Mouse (Mus musculus): ENCODE data around the gene Tubgcp6. TPM values are rescaled to one million over a fixed set of nuclear protein-coding genes. Genes with fewer than 3 reads are reported as not detected.
A peak's percentile ranks its signal among the peaks of the same experiment; 100 is the strongest.

The Tubgcp6 gene
- polyA plus RNA-seq, 2 experiments, result 6.3 to 12.0 TPM

DNA sequence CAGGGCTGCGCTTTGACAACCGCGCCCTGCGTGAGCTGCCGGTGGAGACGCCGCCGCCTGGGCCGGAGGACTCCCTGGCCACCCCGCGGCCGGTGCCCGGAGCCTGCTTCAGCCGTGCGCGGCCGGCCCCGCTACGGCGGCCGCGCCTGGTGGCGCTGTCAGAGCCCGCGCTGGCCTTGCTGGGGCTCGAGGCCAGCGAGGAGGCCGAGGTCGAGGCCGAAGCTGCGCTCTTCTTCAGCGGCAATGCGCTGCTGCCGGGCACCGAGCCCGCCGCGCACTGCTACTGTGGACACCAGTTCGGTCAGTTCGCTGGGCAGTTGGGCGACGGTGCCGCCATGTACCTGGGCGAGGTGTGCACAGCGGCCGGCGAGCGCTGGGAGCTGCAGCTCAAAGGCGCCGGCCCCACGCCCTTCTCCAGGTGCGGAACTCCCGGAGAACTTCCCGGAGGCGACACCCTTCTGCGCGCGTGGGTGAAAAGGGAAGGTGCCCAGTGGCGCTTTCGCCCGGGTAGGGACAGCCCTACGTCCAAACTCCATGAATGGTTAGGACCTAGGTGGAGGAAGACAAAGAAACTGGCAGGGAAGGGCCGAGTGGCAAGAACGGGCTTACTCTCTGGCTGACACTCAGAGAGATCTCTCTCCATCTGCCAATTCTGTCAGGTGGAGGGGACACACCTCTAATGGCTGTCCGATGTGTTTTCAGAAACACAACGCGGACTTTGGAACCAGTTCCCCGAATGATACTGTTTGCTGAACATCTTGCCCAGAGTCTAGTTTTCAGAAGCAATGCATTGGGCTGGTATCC lies 33.5 kb downstream of the Tubgcp6 start:
- Histone ChIP-seq H3K27me3 (ENCODE audit: control insufficient read depth, insufficient read depth, low read length) (no peaks in the 10 kb centered on the region), H3K9ac (replicated peaks) (peak overlapping the region; percentile 89), H3K4me1 (replicated peaks; ENCODE audit: control insufficient read depth in 2 of 2, insufficient read depth in 2 of 2, low read length in 1 of 2) (peaks cover 5 to 8% of the 10 kb centered on the region in 2 experiments; a peak in 3 of 4 replicates), H3K4me2 (ENCODE audit: low read depth) (peak overlapping the region; percentile 79), H3K36me3 (replicated peaks; ENCODE audit: control insufficient read depth, insufficient read depth, low read depth) (peaks cover 4% of the 10 kb centered on the region; the same call in 1 of the 2 replicates), H3K4me3 (ENCODE audit: insufficient read depth in 1 of 2, low read depth in 2 of 2, low read length in 2 of 2) (peak overlapping the region; percentile 75 to 91), H3K27ac (peak overlapping the region; percentile 10; the same call in 1 of the 2 replicates), H3K9me3 (ENCODE audit: control insufficient read depth, low read length) (no peaks in the 10 kb centered on the region)
- no peak for TF ChIP-seq CTCF (IDR thresholded peaks at IDR 0.05; ENCODE audit: low read depth)
- TF ChIP-seq EP300 (IDR thresholded peaks at IDR 0.05; ENCODE audit: low read depth), result no peak
- 2% methylated on average over 68 of the region's 68 CpGs for WGBS (ENCODE audit: insufficient replicate concordance)
- DNase-seq (ENCODE audit: low read depth in 3 of 3, low spot score in 3 of 3) (no peak), ATAC-seq (ENCODE audit: insufficient read depth) (peak; percentile 70)

DNA sequence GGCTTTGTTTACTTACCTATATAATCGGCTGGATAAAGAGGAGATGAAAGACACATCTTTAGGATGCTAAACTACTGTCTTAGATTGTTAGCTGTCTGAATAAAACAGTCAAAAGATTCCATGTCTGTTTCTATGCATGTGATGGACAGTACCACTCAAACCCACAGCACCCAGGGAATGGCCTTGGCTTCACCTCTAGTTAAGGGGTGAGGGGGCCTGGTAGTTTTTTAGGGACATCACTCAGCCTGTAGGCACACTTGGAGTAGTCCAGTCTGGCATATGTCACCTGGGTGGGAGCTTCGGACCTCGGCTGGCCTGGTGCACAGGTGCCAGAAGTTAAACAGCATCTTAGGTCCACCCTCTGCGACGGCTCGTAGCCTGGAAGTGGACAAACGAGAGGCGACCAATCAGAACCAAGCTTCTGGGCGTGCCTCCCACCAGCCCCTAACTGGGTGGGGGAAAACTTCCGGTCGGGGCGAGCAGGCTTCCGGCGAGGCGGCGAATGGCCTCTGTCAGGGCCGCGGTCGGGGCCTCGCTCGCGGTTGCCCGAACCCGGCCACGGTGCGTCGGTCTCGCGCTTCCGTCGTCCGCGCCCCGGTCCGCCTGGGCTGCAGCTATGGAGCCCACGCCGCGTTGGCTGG lies 34.2 kb downstream of the Tubgcp6 start, which contains the start of gene Selenoo:
TSS of gene Selenoo (plus strand) at position 478 of the 641 bp plus-strand sequence.
- no peaks in the 10 kb centered on the region for H3K27me3 ChIP-seq (ENCODE audit: control insufficient read depth, insufficient read depth, low read length)
- WGBS (ENCODE audit: insufficient replicate concordance), result 2% methylated on average over 38 of the region's 38 CpGs
- H3K36me3 ChIP-seq (replicated peaks; ENCODE audit: control insufficient read depth, insufficient read depth, low read depth), result peaks cover 2% of the 10 kb centered on the region; the same call in 1 of the 2 replicates
- peak; percentile 75 to 77 (median 77) for DNase-seq (ENCODE audit: low read depth in 3 of 3, low spot score in 3 of 3)
- peak within 1 kb of the TSS; percentile 75 to 91 for H3K4me3 ChIP-seq (ENCODE audit: insufficient read depth in 1 of 2, low read depth in 2 of 2, low read length in 2 of 2)
- peak within 1 kb of the TSS; percentile 89 for H3K9ac ChIP-seq (replicated peaks)
- H3K27ac ChIP-seq, result peak within 1 kb of the TSS; percentile 10; the same call in 1 of the 2 replicates
- TF ChIP-seq EP300 (IDR thresholded peaks at IDR 0.05; ENCODE audit: low read depth) (no peak), CTCF (IDR thresholded peaks at IDR 0.05; ENCODE audit: low read depth) (no peak)
- H3K9me3 ChIP-seq (ENCODE audit: control insufficient read depth, low read length), result no peaks in the 10 kb centered on the region
- peaks cover 5 to 8% of the 10 kb centered on the region in 2 experiments; a peak in 3 of 4 replicates for H3K4me1 ChIP-seq (replicated peaks; ENCODE audit: control insufficient read depth in 2 of 2, insufficient read depth in 2 of 2, low read length in 1 of 2)
- peak within 1 kb of the TSS; percentile 79 for H3K4me2 ChIP-seq (ENCODE audit: low read depth)
- ATAC-seq (ENCODE audit: insufficient read depth), result peak; percentile 92

GRCm38 (mm10) chr15:89084826-89085225 lies 38.1 kb downstream of the Tubgcp6 start:
- ATAC-seq (ENCODE audit: insufficient read depth) (no peak), DNase-seq (ENCODE audit: low read depth in 3 of 3, low spot score in 3 of 3) (no peak)
- no peak overlapping the region for H3K4me2 ChIP-seq (ENCODE audit: low read depth)
- no peaks in the 10 kb centered on the region for H3K9me3 ChIP-seq (ENCODE audit: control insufficient read depth, low read length)
- H3K36me3 ChIP-seq (replicated peaks; ENCODE audit: control insufficient read depth, insufficient read depth, low read depth), result peaks cover 2% of the 10 kb centered on the region; the same call in 1 of the 2 replicates
- no peak overlapping the region for H3K9ac ChIP-seq (replicated peaks)
- WGBS (ENCODE audit: insufficient replicate concordance), result 75% methylated on average over 2 of the region's 2 CpGs
- TF ChIP-seq CTCF (IDR thresholded peaks at IDR 0.05; ENCODE audit: low read depth), result no peak
- no peaks in the 10 kb centered on the region for H3K27me3 ChIP-seq (ENCODE audit: control insufficient read depth, insufficient read depth, low read length)
- peaks cover 2 to 5% of the 10 kb centered on the region in 2 experiments; a peak in 3 of 4 replicates for H3K4me1 ChIP-seq (replicated peaks; ENCODE audit: control insufficient read depth in 2 of 2, insufficient read depth in 2 of 2, low read length in 1 of 2)
- H3K27ac ChIP-seq, result no peak overlapping the region
- H3K4me3 ChIP-seq (ENCODE audit: insufficient read depth in 1 of 2, low read depth in 2 of 2, low read length in 2 of 2), result no peak overlapping the region

GRCm38 (mm10) chr15:89083906-89084305 lies 39.0 kb downstream of the Tubgcp6 start:
- no peaks in the 10 kb centered on the region for H3K27me3 ChIP-seq (ENCODE audit: control insufficient read depth, insufficient read depth, low read length)
- no peak overlapping the region for H3K9ac ChIP-seq (replicated peaks)
- TF ChIP-seq CTCF (IDR thresholded peaks at IDR 0.05; ENCODE audit: low read depth) (no peak), EP300 (IDR thresholded peaks at IDR 0.05; ENCODE audit: low read depth) (no peak)
- no peak overlapping the region for H3K4me3 ChIP-seq (ENCODE audit: insufficient read depth in 1 of 2, low read depth in 2 of 2, low read length in 2 of 2)
- H3K4me2 ChIP-seq (ENCODE audit: low read depth), result no peak overlapping the region
- 68% methylated on average over 1 of the region's 1 CpGs for WGBS (ENCODE audit: insufficient replicate concordance)
- no peaks in the 10 kb centered on the region for H3K9me3 ChIP-seq (ENCODE audit: control insufficient read depth, low read length)
- H3K27ac ChIP-seq, result no peak overlapping the region
- no peak for ATAC-seq (ENCODE audit: insufficient read depth)
- peaks cover 0 to 3% of the 10 kb centered on the region in 2 experiments; a peak in 1 of 4 replicates for H3K4me1 ChIP-seq (replicated peaks; ENCODE audit: control insufficient read depth in 2 of 2, insufficient read depth in 2 of 2, low read length in 1 of 2)
- no peak for DNase-seq (ENCODE audit: low read depth in 3 of 3, low spot score in 3 of 3)
- H3K36me3 ChIP-seq (replicated peaks; ENCODE audit: control insufficient read depth, insufficient read depth, low read depth), result peaks cover 2% of the 10 kb centered on the region; the same call in 1 of the 2 replicates

Data from liver, embryonic 14.5 days (tissue).